Mouse (Mus musculus) layer of hippocampus, postnatal 10 days (tissue): ENCODE data around the gene Gjb4. TPM values are rescaled to one million over a fixed set of nuclear protein-coding genes. Genes with fewer than 3 reads are reported as not detected.

Experiments
- DNase-seq, 2 experiments: peaks; one replicate each; pipeline ENCODE4 v3.0.0; 2021; ENCODE audit warnings: low spot score in 2 of 2
- long read RNA-seq: library from polyadenylated mRNA; stranded (forward); transcript quantifications from one replicate; pipeline ENCODE4 v2.0.0, GENCODE M21; 2023
- total RNA-seq, 2 experiments: library from RNA; stranded (reverse); gene quantifications; 2 replicates each; pipeline ENCODE4 v1.2.3; 2021

The Gjb4 gene
- total RNA-seq: not detected
- long read RNA-seq: 0 reads

GRCm38 (mm10) chr4:127353951-127354438 lies at the start of gene Gjb4:
TSS of gene Gjb4 (minus strand) at chr4:127354081.
- DNase-seq: no peak

GRCm38 (mm10) chr4:127402614-127403013 lies 48.7 kb upstream of the Gjb4 start:
- DNase-seq: no peak

- DNase-seq: peak in 1 of 2 experiments; percentile 30
These were observed 48.3 kb upstream of the Gjb4 start for GRCm38 (mm10) chr4:127402166-127402565.

- DNase-seq: peak; percentile 52 to 56
These were observed 46.6 kb upstream of the Gjb4 start for GRCm38 (mm10) chr4:127400165-127401145.

GRCm38 (mm10) chr4:127395591-127395990 lies 41.7 kb upstream of the Gjb4 start:
- no peak for DNase-seq

- DNase-seq: no peak
These were observed 35.8 kb upstream of the Gjb4 start for GRCm38 (mm10) chr4:127389645-127390044.

GRCm38 (mm10) chr4:127377344-127377743 lies 23.5 kb upstream of the Gjb4 start:
- no peak for DNase-seq

GRCm38 (mm10) chr4:127375541-127376177 lies 21.8 kb upstream of the Gjb4 start:
- DNase-seq: no peak

- DNase-seq: no peak
These were observed 20.8 kb upstream of the Gjb4 start for GRCm38 (mm10) chr4:127374645-127375044.

- no peak for DNase-seq
These were observed 19.6 kb upstream of the Gjb4 start for GRCm38 (mm10) chr4:127373491-127373890.

- DNase-seq: no peak
These were observed 17.7 kb upstream of the Gjb4 start for GRCm38 (mm10) chr4:127371546-127371945.

GRCm38 (mm10) chr4:127370447-127370846 lies 16.6 kb upstream of the Gjb4 start:
- DNase-seq: peak in 1 of 2 experiments; percentile 23

- peak; percentile 81 to 87 for DNase-seq
These were observed 14.6 kb upstream of the Gjb4 start for GRCm38 (mm10) chr4:127368379-127368973.

GRCm38 (mm10) chr4:127365834-127366233 lies 12.0 kb upstream of the Gjb4 start:
- no peak for DNase-seq

GRCm38 (mm10) chr4:127365433-127365832 lies 11.6 kb upstream of the Gjb4 start:
- no peak for DNase-seq

- no peak for DNase-seq
These were observed 10.6 kb upstream of the Gjb4 start for GRCm38 (mm10) chr4:127364431-127364830.

GRCm38 (mm10) chr4:127363331-127363730 lies 9.4 kb upstream of the Gjb4 start:
- no peak for DNase-seq

GRCm38 (mm10) chr4:127362520-127362919 lies 8.6 kb upstream of the Gjb4 start:
- no peak for DNase-seq

- no peak for DNase-seq
These were observed 4.1 kb upstream of the Gjb4 start, which contains the start of gene Gjb5 for GRCm38 (mm10) chr4:127358018-127358417. TSS of gene Gjb5 (minus strand) at chr4:127358181.

GRCm38 (mm10) chr4:127354506-127355485 lies 915 bp upstream of the Gjb4 start:
- DNase-seq: no peak
